Mouse (Mus musculus): ENCODE measurements around the gene Astl. TPM values are rescaled to one million over a fixed set of nuclear protein-coding genes. Genes with fewer than 3 reads are reported as not detected.

The Astl gene
- polyA plus RNA-seq, 2 experiments: 0.04 to 0.40 TPM

GRCm38 (mm10) chr2:127387521-127387920 is 49.1 kb downstream of the Astl start:
- no peaks in the 10 kb centered on the region for H3K36me3 ChIP-seq (ENCODE audit: control insufficient read depth, insufficient read depth, low read length)
- no peak overlapping the region for H3K9ac ChIP-seq (ENCODE audit: low read depth, low read length, severe bottlenecking)
- no peak for TF ChIP-seq POLR2A (IDR thresholded peaks at IDR 0.05; ENCODE audit: borderline replicate concordance, extremely low read depth, insufficient read depth, insufficient read length)
- DNase-seq (ENCODE audit: low spot score): no peak
- no peaks in the 10 kb centered on the region for H3K4me1 ChIP-seq (ENCODE audit: control insufficient read depth, insufficient read depth, low read length)
- no peak overlapping the region for H3K4me2 ChIP-seq (replicated peaks; ENCODE audit: low read depth, low read length, severe bottlenecking)
- ATAC-seq (ENCODE audit: low FRiP score, low read depth): no peak
- 63% methylated on average over 2 of the region's 2 CpGs for WGBS
- no peaks in the 10 kb centered on the region for H3K27me3 ChIP-seq (ENCODE audit: control insufficient read depth, insufficient read depth, low read length)
- no peak overlapping the region for H3K4me3 ChIP-seq (replicated peaks; ENCODE audit: low read length)
- no peak overlapping the region for H3K27ac ChIP-seq (replicated peaks; ENCODE audit: low read depth, low read length)
- H3K9me3 ChIP-seq (ENCODE audit: control insufficient read depth, low read length): no peaks in the 10 kb centered on the region

GRCm38 (mm10) chr2:127390352-127390751 is 51.9 kb downstream of the Astl start:
- DNase-seq (ENCODE audit: low spot score): no peak
- H3K27me3 ChIP-seq (ENCODE audit: control insufficient read depth, insufficient read depth, low read length): no peaks in the 10 kb centered on the region
- no peaks in the 10 kb centered on the region for H3K4me1 ChIP-seq (ENCODE audit: control insufficient read depth, insufficient read depth, low read length)
- WGBS: 67% methylated on average over 3 of the region's 3 CpGs
- TF ChIP-seq POLR2A (IDR thresholded peaks at IDR 0.05; ENCODE audit: borderline replicate concordance, extremely low read depth, insufficient read depth, insufficient read length): no peak
- no peak overlapping the region for H3K4me3 ChIP-seq (replicated peaks; ENCODE audit: low read length)
- H3K9me3 ChIP-seq (ENCODE audit: control insufficient read depth, low read length): no peaks in the 10 kb centered on the region
- no peaks in the 10 kb centered on the region for H3K36me3 ChIP-seq (ENCODE audit: control insufficient read depth, insufficient read depth, low read length)
- H3K27ac ChIP-seq (replicated peaks; ENCODE audit: low read depth, low read length): no peak overlapping the region
- H3K9ac ChIP-seq (ENCODE audit: low read depth, low read length, severe bottlenecking): no peak overlapping the region
- no peak for ATAC-seq (ENCODE audit: low FRiP score, low read depth)
- no peak overlapping the region for H3K4me2 ChIP-seq (replicated peaks; ENCODE audit: low read depth, low read length, severe bottlenecking)

- no peak for TF ChIP-seq POLR2A (IDR thresholded peaks at IDR 0.05; ENCODE audit: borderline replicate concordance, extremely low read depth, insufficient read depth, insufficient read length)
- no peak overlapping the region for H3K27ac ChIP-seq (replicated peaks; ENCODE audit: low read depth, low read length)
- H3K4me3 ChIP-seq (replicated peaks; ENCODE audit: low read length): no peak overlapping the region
- no peak for DNase-seq (ENCODE audit: low spot score)
- no peak overlapping the region for H3K4me2 ChIP-seq (replicated peaks; ENCODE audit: low read depth, low read length, severe bottlenecking)
- no peak for ATAC-seq (ENCODE audit: low FRiP score, low read depth)
- 54% methylated on average over 4 of the region's 4 CpGs for WGBS
- no peaks in the 10 kb centered on the region for H3K36me3 ChIP-seq (ENCODE audit: control insufficient read depth, insufficient read depth, low read length)
- no peaks in the 10 kb centered on the region for H3K27me3 ChIP-seq (ENCODE audit: control insufficient read depth, insufficient read depth, low read length)
- no peak overlapping the region for H3K9ac ChIP-seq (ENCODE audit: low read depth, low read length, severe bottlenecking)
- H3K9me3 ChIP-seq (ENCODE audit: control insufficient read depth, low read length): no peaks in the 10 kb centered on the region
- no peaks in the 10 kb centered on the region for H3K4me1 ChIP-seq (ENCODE audit: control insufficient read depth, insufficient read depth, low read length)
Observed at GRCm38 (mm10) chr2:127390846-127391245, 52.4 kb downstream of the Astl start.

GRCm38 (mm10) chr2:127391323-127391722 is 52.9 kb downstream of the Astl start:
- Histone ChIP-seq H3K9ac (ENCODE audit: low read depth, low read length, severe bottlenecking) (no peak overlapping the region), H3K27me3 (ENCODE audit: control insufficient read depth, insufficient read depth, low read length) (no peaks in the 10 kb centered on the region), H3K27ac (replicated peaks; ENCODE audit: low read depth, low read length) (no peak overlapping the region), H3K4me1 (ENCODE audit: control insufficient read depth, insufficient read depth, low read length) (no peaks in the 10 kb centered on the region), H3K4me2 (replicated peaks; ENCODE audit: low read depth, low read length, severe bottlenecking) (no peak overlapping the region), H3K9me3 (ENCODE audit: control insufficient read depth, low read length) (no peaks in the 10 kb centered on the region), H3K36me3 (ENCODE audit: control insufficient read depth, insufficient read depth, low read length) (no peaks in the 10 kb centered on the region), H3K4me3 (replicated peaks; ENCODE audit: low read length) (no peak overlapping the region)
- no peak for TF ChIP-seq POLR2A (IDR thresholded peaks at IDR 0.05; ENCODE audit: borderline replicate concordance, extremely low read depth, insufficient read depth, insufficient read length)
- DNase-seq (ENCODE audit: low spot score) (no peak), ATAC-seq (ENCODE audit: low FRiP score, low read depth) (no peak)
- 79% methylated on average over 3 of the region's 3 CpGs for WGBS

GRCm38 (mm10) chr2:127394606-127395161 is 56.2 kb downstream of the Astl start:
- WGBS: 72% methylated on average over 5 of the region's 5 CpGs
- no peak overlapping the region for H3K4me2 ChIP-seq (replicated peaks; ENCODE audit: low read depth, low read length, severe bottlenecking)
- no peaks in the 10 kb centered on the region for H3K9me3 ChIP-seq (ENCODE audit: control insufficient read depth, low read length)
- TF ChIP-seq POLR2A (IDR thresholded peaks at IDR 0.05; ENCODE audit: borderline replicate concordance, extremely low read depth, insufficient read depth, insufficient read length): no peak
- DNase-seq (ENCODE audit: low spot score): no peak
- H3K4me1 ChIP-seq (ENCODE audit: control insufficient read depth, insufficient read depth, low read length): no peaks in the 10 kb centered on the region
- no peak overlapping the region for H3K4me3 ChIP-seq (replicated peaks; ENCODE audit: low read length)
- no peaks in the 10 kb centered on the region for H3K36me3 ChIP-seq (ENCODE audit: control insufficient read depth, insufficient read depth, low read length)
- H3K27me3 ChIP-seq (ENCODE audit: control insufficient read depth, insufficient read depth, low read length): no peaks in the 10 kb centered on the region
- ATAC-seq (ENCODE audit: low FRiP score, low read depth): no peak
- H3K27ac ChIP-seq (replicated peaks; ENCODE audit: low read depth, low read length): no peak overlapping the region
- H3K9ac ChIP-seq (ENCODE audit: low read depth, low read length, severe bottlenecking): no peak overlapping the region

- WGBS: 92% methylated on average over 7 of the region's 7 CpGs
- no peaks in the 10 kb centered on the region for H3K9me3 ChIP-seq (ENCODE audit: control insufficient read depth, low read length)
- ATAC-seq (ENCODE audit: low FRiP score, low read depth) (no peak), DNase-seq (ENCODE audit: low spot score) (no peak)
- H3K4me3 ChIP-seq (replicated peaks; ENCODE audit: low read length): no peak overlapping the region
- H3K4me1 ChIP-seq (ENCODE audit: control insufficient read depth, insufficient read depth, low read length): no peaks in the 10 kb centered on the region
- H3K27me3 ChIP-seq (ENCODE audit: control insufficient read depth, insufficient read depth, low read length): no peaks in the 10 kb centered on the region
- H3K27ac ChIP-seq (replicated peaks; ENCODE audit: low read depth, low read length): no peak overlapping the region
- no peak overlapping the region for H3K4me2 ChIP-seq (replicated peaks; ENCODE audit: low read depth, low read length, severe bottlenecking)
- H3K36me3 ChIP-seq (ENCODE audit: control insufficient read depth, insufficient read depth, low read length): no peaks in the 10 kb centered on the region
- H3K9ac ChIP-seq (ENCODE audit: low read depth, low read length, severe bottlenecking): no peak overlapping the region
- TF ChIP-seq POLR2A (IDR thresholded peaks at IDR 0.05; ENCODE audit: borderline replicate concordance, extremely low read depth, insufficient read depth, insufficient read length): no peak
Observed at GRCm38 (mm10) chr2:127398738-127399137, 60.3 kb downstream of the Astl start.

Other genes with a start within 250 kb of the Astl start
- 42.0 and 59.1 TPM in 2 replicates for gene Ncaph, start 204.7 kb upstream of the Astl start, polyA plus RNA-seq (2012; rRNA removed)
- gene Ncaph, start 204.7 kb upstream of the Astl start, polyA plus RNA-seq (2014; fragmentation: Nextera tagmentation; extraction: Ambion mirVana): 65.0 and 69.0 TPM in 2 replicates
- 10.1 and 11.5 TPM in 2 replicates for gene Itpripl1, start 195.2 kb upstream of the Astl start, polyA plus RNA-seq (2012; rRNA removed)
- gene Itpripl1, start 195.2 kb upstream of the Astl start, polyA plus RNA-seq (2014; fragmentation: Nextera tagmentation; extraction: Ambion mirVana): 20.9 and 22.4 TPM in 2 replicates
- 1.1 and 2.4 TPM in 2 replicates for gene 1810024B03Rik, start 130.4 kb upstream of the Astl start, polyA plus RNA-seq (2012; rRNA removed)
- gene 1810024B03Rik, start 130.4 kb upstream of the Astl start, polyA plus RNA-seq (2014; fragmentation: Nextera tagmentation; extraction: Ambion mirVana): 1.6 and 1.7 TPM in 2 replicates
- 75.0 and 75.7 TPM in 2 replicates for gene Snrnp200, start 130.3 kb upstream of the Astl start, polyA plus RNA-seq (2012; rRNA removed)
- gene Snrnp200, start 130.3 kb upstream of the Astl start, polyA plus RNA-seq (2014; fragmentation: Nextera tagmentation; extraction: Ambion mirVana): 69.4 and 75.4 TPM in 2 replicates
- 62.0 and 64.8 TPM in 2 replicates for gene Ciao1, start 90.8 kb upstream of the Astl start, polyA plus RNA-seq (2012; rRNA removed)
- gene Ciao1, start 90.8 kb upstream of the Astl start, polyA plus RNA-seq (2014; fragmentation: Nextera tagmentation; extraction: Ambion mirVana): 63.1 and 64.2 TPM in 2 replicates
- gene Tmem127, start 90.7 kb upstream of the Astl start, polyA plus RNA-seq (2012; rRNA removed): 36.2 and 51.2 TPM in 2 replicates
- gene Tmem127, start 90.7 kb upstream of the Astl start, polyA plus RNA-seq (2014; fragmentation: Nextera tagmentation; extraction: Ambion mirVana): 22.7 and 26.6 TPM in 2 replicates
- 60.8 and 63.7 TPM in 2 replicates for gene Stard7, start 68.4 kb upstream of the Astl start, polyA plus RNA-seq (2012; rRNA removed)
- 79.0 and 80.8 TPM in 2 replicates for gene Stard7, start 68.4 kb upstream of the Astl start, polyA plus RNA-seq (2014; fragmentation: Nextera tagmentation; extraction: Ambion mirVana)
- gene Dusp2, start 2.5 kb upstream of the Astl start, polyA plus RNA-seq (2012; rRNA removed): 5.7 and 7.8 TPM in 2 replicates
- gene Dusp2, start 2.5 kb upstream of the Astl start, polyA plus RNA-seq (2014; fragmentation: Nextera tagmentation; extraction: Ambion mirVana): 7.4 and 7.6 TPM in 2 replicates
- gene Adra2b, start 24.6 kb downstream of the Astl start, polyA plus RNA-seq (2012; rRNA removed): 0.21 and 0.33 TPM in 2 replicates
- gene Adra2b, start 24.6 kb downstream of the Astl start, polyA plus RNA-seq (2014; fragmentation: Nextera tagmentation; extraction: Ambion mirVana): 0.48 and 0.52 TPM in 2 replicates
- 0.31 and 0.37 TPM in 2 replicates for gene Gpat2, start 86.6 kb downstream of the Astl start, polyA plus RNA-seq (2012; rRNA removed)
- gene Gpat2, start 86.6 kb downstream of the Astl start, polyA plus RNA-seq (2014; fragmentation: Nextera tagmentation; extraction: Ambion mirVana): 0.14 and 0.39 TPM in 2 replicates
- gene Fahd2a, start 105.9 kb downstream of the Astl start, polyA plus RNA-seq (2012; rRNA removed): 14.6 and 22.2 TPM in 2 replicates
- 20.8 and 24.9 TPM in 2 replicates for gene Fahd2a, start 105.9 kb downstream of the Astl start, polyA plus RNA-seq (2014; fragmentation: Nextera tagmentation; extraction: Ambion mirVana)
- 4.2 and 4.3 TPM in 2 replicates for gene Kcnip3, start 183.5 kb downstream of the Astl start, polyA plus RNA-seq (2012; rRNA removed)
- gene Kcnip3, start 183.5 kb downstream of the Astl start, polyA plus RNA-seq (2014; fragmentation: Nextera tagmentation; extraction: Ambion mirVana): 2.3 and 3.2 TPM in 2 replicates
- 10.3 and 10.6 TPM in 2 replicates for gene Prom2, start 202.8 kb downstream of the Astl start, polyA plus RNA-seq (2012; rRNA removed)
- 9.3 and 9.5 TPM in 2 replicates for gene Prom2, start 202.8 kb downstream of the Astl start, polyA plus RNA-seq (2014; fragmentation: Nextera tagmentation; extraction: Ambion mirVana)
- 6.2 and 7.3 TPM in 2 replicates for gene Zfp661, start 248.5 kb downstream of the Astl start, polyA plus RNA-seq (2012; rRNA removed)
- gene Zfp661, start 248.5 kb downstream of the Astl start, polyA plus RNA-seq (2014; fragmentation: Nextera tagmentation; extraction: Ambion mirVana): 5.0 TPM in 2 replicates
- gene Mrps5, start 248.6 kb downstream of the Astl start, polyA plus RNA-seq (2012; rRNA removed): 92.0 and 102 TPM in 2 replicates
- gene Mrps5, start 248.6 kb downstream of the Astl start, polyA plus RNA-seq (2014; fragmentation: Nextera tagmentation; extraction: Ambion mirVana): 118 and 123 TPM in 2 replicates

Data from limb, embryonic 14.5 days (tissue).